Mouse (Mus musculus): ENCODE data around the gene Hoxc4.

The Hoxc4 gene

DNA sequence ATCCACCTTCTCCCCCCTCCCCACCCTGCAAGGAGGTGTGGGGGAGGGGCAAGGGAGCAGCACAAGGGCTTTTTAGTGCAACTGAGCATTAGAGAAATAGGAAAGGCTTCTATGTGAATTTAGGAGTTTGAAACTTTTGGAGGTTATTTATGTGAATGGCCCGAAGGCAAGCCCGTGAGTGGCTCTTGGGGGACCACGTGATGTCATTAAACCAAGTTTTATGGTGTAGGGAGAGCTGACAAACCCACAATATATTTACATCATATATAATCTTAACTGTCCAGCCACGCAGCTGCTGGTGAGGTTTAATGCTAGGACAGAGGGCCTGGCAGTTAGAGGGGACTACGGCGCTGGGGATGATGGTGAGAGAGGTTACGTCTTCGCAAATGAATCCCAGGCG, at the start of gene Hoxc4:
Gene Hoxc4, plus strand, starts transcription at position 299 of the 400 bp plus-strand sequence.
- DNase-seq (ENCODE audit: low spot score): no peak

DNA sequence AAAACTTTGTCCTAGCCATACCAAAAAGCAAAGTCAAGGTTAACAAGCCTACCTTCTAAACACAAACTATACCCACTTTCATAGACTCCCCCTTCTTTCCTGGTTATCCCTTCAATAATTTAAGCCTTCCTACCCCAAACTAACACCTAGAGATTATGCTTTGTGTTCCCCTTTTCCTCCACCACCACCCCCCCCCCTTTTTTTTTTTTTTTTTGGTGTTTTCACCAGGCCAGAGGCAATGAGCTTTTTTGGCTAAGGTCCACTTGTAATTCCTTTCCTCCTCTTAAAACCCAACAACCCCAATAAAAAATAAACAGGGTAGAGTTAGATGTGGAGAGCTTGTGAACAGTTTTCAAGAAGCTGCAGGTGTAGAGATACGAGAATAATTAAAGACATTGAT, 49.4 kb upstream of the Hoxc4 start:
- no peak for DNase-seq (ENCODE audit: low spot score)

DNA sequence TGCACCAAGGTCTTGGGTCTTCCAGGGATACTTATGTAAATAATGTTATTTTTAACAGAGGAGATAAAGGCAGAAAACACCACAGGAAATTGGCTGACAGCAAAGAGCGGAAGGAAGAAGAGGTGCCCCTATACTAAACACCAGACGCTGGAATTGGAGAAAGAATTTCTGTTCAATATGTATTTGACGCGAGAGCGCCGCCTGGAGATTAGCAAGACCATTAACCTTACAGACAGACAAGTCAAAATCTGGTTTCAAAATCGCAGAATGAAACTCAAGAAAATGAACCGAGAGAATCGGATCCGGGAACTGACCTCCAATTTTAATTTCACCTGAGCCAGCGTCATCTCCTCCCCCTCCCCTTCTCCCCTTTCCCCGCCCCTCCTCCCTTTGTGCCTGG, 48.0 kb upstream of the Hoxc4 start:
- DNase-seq (ENCODE audit: low spot score): no peak

GRCm38 (mm10) chr15:102972254-102972653, 46.5 kb upstream of the Hoxc4 start:
- DNase-seq (ENCODE audit: low spot score): no peak

GRCm38 (mm10) chr15:102972753-102973152, 46.0 kb upstream of the Hoxc4 start:
- no peak for DNase-seq (ENCODE audit: low spot score)

DNA sequence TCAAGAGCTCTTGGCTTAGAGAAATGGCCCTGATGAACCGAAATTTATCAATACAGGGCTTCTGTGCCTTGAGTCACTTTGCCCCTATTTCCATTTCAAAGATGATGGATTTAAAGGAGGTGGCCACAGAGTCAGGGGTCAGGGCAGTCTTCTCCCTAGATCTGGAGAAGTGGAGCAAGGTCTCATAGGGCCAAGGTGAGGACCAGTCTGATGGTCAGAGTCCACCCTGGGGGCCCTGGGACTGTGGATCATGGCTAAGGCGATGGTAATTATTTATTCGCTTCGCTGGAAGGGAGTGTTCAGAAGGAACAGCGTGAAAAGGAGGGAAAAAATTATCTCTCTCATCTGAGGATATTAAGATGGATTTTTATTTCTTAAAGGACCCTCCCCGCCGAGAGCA, 43.7 kb upstream of the Hoxc4 start:
- no peak for DNase-seq (ENCODE audit: low spot score)

- no peak for DNase-seq (ENCODE audit: low spot score)
Observed at GRCm38 (mm10) chr15:102975688-102976111, 43.0 kb upstream of the Hoxc4 start.

DNA sequence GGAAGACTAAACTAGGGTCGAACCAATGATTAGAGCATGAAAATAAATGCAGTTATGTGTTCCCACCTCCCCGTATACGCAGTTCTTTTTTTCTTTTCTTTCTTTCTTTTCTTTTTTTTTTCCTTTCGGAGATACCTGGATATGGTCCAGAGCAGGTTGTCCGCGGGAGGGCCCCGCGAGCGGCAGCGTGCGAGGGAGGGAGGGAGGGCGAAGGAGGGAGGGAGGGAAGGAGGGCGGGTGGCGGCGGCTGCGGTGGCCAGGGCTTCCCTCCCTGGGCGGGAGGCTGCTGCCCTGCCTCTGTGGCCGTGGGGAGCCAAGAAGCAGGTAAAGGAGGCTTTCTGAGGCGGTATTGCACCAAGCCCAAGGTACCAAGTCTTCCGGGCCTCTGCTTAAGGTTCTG, 42.6 kb upstream of the Hoxc4 start, which contains the start of gene Hoxc9:
Gene Hoxc9, plus strand, starts transcription at position 269 of the 400 bp plus-strand sequence.
- no peak for DNase-seq (ENCODE audit: low spot score)

DNA sequence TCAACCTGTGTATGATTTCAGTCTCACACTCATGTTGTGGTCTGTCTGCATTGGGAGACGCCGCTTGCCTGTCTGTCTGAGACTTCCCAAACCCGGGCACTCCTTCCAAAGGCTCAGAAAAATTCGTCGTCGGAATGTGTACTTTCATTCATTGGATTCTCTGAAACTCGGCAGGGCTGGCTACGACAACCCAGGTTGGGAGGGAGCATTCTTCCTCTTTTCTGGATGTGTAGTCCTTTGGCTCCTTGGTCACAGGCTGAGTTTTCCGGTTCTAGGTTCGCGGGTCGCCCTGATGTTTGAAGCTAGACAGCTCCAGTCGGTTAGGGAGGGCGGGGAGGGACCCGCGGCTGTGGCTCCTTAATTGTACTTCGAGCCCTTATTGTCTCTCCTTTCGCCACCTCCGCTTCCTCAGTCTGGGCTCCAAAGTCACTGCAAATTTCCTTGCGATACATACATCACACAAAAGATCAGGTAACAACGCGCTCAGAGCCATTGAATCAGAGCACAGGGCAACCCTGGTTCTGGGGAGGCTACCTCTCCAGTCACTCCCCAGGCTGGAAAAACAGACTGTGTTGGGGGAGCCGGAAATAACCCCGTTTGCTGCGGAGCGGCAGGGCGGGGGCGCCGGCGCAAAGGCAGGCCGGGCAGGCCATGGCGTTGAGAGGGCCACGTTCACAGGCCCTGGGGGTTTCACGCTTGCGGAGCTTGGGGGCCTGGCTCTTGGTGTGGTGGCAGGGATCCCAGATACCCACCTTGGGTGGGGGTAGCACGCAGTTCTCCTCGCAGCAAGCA, 41.9 kb upstream of the Hoxc4 start:
- no peak for DNase-seq (ENCODE audit: low spot score)

- DNase-seq (ENCODE audit: low spot score): no peak
Observed at GRCm38 (mm10) chr15:102977423-102977974, 41.2 kb upstream of the Hoxc4 start.

GRCm38 (mm10) chr15:102978615-102979515, 39.9 kb upstream of the Hoxc4 start:
- no peak for DNase-seq (ENCODE audit: low spot score)

GRCm38 (mm10) chr15:102979936-102980335, 38.8 kb upstream of the Hoxc4 start:
- no peak for DNase-seq (ENCODE audit: low spot score)

DNA sequence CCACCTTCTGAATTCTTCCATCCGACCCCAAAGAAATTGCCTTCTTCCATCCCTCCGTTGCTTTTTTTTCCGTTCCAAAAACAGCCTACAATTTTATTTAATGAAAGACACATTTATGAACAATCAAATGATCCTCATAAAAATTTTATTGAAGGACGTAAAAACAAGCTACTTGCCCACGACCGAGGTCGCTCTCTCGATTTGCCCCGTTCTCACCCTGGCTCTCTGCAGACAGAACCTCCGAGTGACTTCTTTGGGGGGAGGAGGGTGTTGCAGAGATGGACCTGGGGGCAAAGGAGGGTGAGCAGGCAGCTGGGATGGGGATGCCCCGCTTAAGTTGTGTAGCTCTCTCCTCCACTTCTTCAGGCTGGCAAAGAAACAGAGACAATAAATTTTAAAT, 38.4 kb upstream of the Hoxc4 start:
- no peak for DNase-seq (ENCODE audit: low spot score)

DNA sequence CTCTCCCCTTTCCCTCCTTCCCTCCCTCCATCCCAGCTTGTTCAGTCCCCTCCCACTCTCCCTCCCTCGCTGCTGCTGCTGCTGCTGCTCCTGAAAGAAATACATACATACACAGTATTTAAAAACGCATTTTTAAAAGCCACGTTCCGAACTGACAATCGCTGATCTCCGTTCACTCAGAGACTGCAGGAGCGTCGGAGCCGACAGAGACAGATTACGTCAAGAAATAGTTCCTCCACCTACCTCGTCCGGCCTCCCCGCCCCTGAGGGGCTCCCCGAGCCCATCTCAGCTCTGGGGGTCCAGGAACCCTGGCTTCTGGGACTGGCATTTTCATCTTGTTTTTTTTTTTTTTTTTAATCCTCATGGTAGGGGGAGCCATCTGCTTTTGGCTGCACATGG, 37.8 kb upstream of the Hoxc4 start:
- DNase-seq (ENCODE audit: low spot score): no peak

- DNase-seq (ENCODE audit: low spot score): no peak
Observed at GRCm38 (mm10) chr15:102981379-102982288, 37.1 kb upstream of the Hoxc4 start.

GRCm38 (mm10) chr15:102983716-102984115, 35.0 kb upstream of the Hoxc4 start:
- no peak for DNase-seq (ENCODE audit: low spot score)

GRCm38 (mm10) chr15:102984521-102984920, 34.2 kb upstream of the Hoxc4 start:
- DNase-seq (ENCODE audit: low spot score): no peak

DNA sequence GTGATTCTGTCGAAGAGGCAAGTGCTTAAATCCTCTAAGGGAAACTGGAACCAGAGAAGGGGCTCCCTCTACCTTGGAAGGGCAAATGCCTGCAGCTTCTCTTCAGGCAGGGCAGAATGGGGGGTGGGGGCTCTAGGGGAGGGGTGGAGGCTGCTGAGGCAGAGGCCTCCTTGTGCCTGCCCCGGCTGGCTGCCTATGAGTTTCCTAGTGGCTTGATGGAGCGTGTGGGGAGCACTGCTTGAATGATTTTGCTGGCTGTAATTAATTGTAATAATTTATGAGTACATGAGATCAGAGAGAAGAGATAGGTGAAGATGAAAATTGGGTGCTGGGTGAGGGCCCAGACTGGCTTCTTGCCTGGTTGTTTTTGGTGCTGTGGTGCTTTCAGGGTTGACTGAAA, 33.8 kb upstream of the Hoxc4 start:
- DNase-seq (ENCODE audit: low spot score): no peak

GRCm38 (mm10) chr15:102987124-102987833, 31.5 kb upstream of the Hoxc4 start:
- DNase-seq (ENCODE audit: low spot score): peak; percentile 83

DNA sequence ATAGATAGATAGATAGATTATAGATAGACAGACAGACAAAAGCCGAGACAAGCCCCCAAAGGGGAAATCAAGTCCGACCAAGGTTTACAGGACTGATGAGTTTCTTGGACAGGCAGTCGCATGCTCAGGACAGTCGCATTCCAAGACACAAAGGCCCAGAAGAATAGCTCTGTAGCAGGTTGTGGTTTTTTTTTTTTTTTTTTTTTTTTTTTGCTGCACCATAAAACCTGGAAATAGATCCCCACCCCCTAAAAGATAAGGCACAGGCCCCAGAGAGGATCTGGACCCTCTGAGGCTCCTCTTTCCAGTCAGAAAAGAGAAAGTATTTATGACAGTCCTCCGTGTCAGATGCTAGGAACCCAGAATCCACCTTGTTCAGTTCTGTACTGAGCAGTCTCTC, 30.7 kb upstream of the Hoxc4 start:
- no peak for DNase-seq (ENCODE audit: low spot score)

All from ovary, adult 18-20 months (tissue).